Mouse (Mus musculus) kidney, adult 2 months (tissue): ENCODE measurements at regions not wholly inside any gene's neighbourhood (a gene's known extent, or its start where the extent isn't known, plus 50 kb on each side); places are given as distances from the start of the nearest gene placed in this dataset.

Experiments used
- CTCF ChIP-seq: fragments of 200-500 bp; conservative IDR thresholded peaks from 2 replicates; pipeline ENCODE4 v1.5.1; 2011; ENCODE audit warnings: low read depth, mild to moderate bottlenecking, control low read depth, low read length, moderate library complexity, mixed read lengths; ENCODE audit not compliant: insufficient read depth, insufficient read length
- POLR2A ChIP-seq: fragments of 200-500 bp; IDR thresholded peaks from one replicate; pipeline ENCODE4 v1.6.1; 2011; ENCODE audit warnings: low read depth, low read length, control low read depth

GRCm38 (mm10) chr17:14513454-14513853, 180.6 kb downstream of the Thbs2 start:
- no peak for TF ChIP-seq CTCF
- TF ChIP-seq POLR2A, result no peak
